Comparison of ENCODE assay signal across 13 mouse cellular contexts in genomic region chr1:172469810-172470448, GRCm38 (mm10). TPM values are rescaled to one million over a fixed set of nuclear protein-coding genes. Genes with fewer than 3 reads are reported as not detected.
"Had no signal": no experiment of that assay in that cellular context is flagged by ENCODE, and none has a peak within 500 bp of the region (broad histone marks: within the 10 kb centered on the region; RNA-seq: fewer than 3 reads in every experiment).

No protein-coding gene starts in this region.

- H3K4me1 ChIP-seq: limb, embryonic 12.5 days; midbrain, embryonic 12.5 days; neural tube, embryonic 13.5 days had no signal

- H3K9ac ChIP-seq: limb, embryonic 12.5 days; liver, embryonic 13.5 days; liver, postnatal 0 days; midbrain, embryonic 12.5 days; neural tube, embryonic 13.5 days; stomach, embryonic 15.5 days had no signal

- H3K9me3 ChIP-seq: limb, embryonic 12.5 days; liver, embryonic 13.5 days; megakaryocyte, embryonic 14.5 days; midbrain, embryonic 12.5 days; neural tube, embryonic 13.5 days; stomach, embryonic 15.5 days had no signal

- H3K36me3 ChIP-seq: limb, embryonic 12.5 days; liver, embryonic 13.5 days; midbrain, embryonic 12.5 days; neural tube, embryonic 13.5 days; stomach, embryonic 15.5 days had no signal

- H3K27me3 ChIP-seq: limb, embryonic 12.5 days; liver, embryonic 13.5 days; midbrain, embryonic 12.5 days; neural tube, embryonic 13.5 days; stomach, embryonic 15.5 days had no signal

- DNase-seq: liver; liver, embryonic 13.5 days; liver, postnatal 0 days; lung, postnatal 14 days; retina, postnatal 1 day; thymus, adult 2 months; thymus, postnatal 25 days had no signal

- H3K27ac ChIP-seq: limb, embryonic 12.5 days; liver, embryonic 13.5 days; midbrain, embryonic 12.5 days; neural tube, embryonic 13.5 days; stomach, embryonic 15.5 days had no signal

- H3K4me2 ChIP-seq: limb, embryonic 12.5 days; liver, embryonic 13.5 days; midbrain, embryonic 12.5 days; neural tube, embryonic 13.5 days; stomach, embryonic 15.5 days had no signal

- H3K4me3 ChIP-seq: limb, embryonic 12.5 days; liver, embryonic 13.5 days; megakaryocyte, embryonic 14.5 days; midbrain, embryonic 12.5 days; neural tube, embryonic 13.5 days; stomach, embryonic 15.5 days had no signal

- ATAC-seq: liver, postnatal 0 days; midbrain, embryonic 16.5 days had no signal

RNA-seq across cellular contexts. Expression of gene Slamf9, which starts 5.2 kb away (rescaled TPM):
- polyA plus RNA-seq: neural tube, embryonic 13.5 days had no signal
